20 mouse cellular contexts compared by ENCODE assay signal in genomic region chr7:6650526-6650925, GRCm38 (mm10). TPM values are rescaled to one million over a fixed set of nuclear protein-coding genes. Genes with fewer than 3 reads are reported as not detected.
DNase-seq lines count a peak whose midpoint lies in the region.
"Had no signal": no experiment of that assay in that cellular context is flagged by ENCODE, and none has a peak within 500 bp of the region (broad histone marks: within the 10 kb centered on the region; RNA-seq: fewer than 3 reads in every experiment).

No protein-coding gene starts in this region.

- no peak overlapping the region for H3K27ac ChIP-seq in heart, embryonic 10.5 days

- WGBS in heart, embryonic 10.5 days: 82% methylated on average over 9 of the region's 9 CpGs

- H3K4me3 ChIP-seq in heart, embryonic 10.5 days: no peak overlapping the region

- H3K27me3 ChIP-seq in heart, embryonic 10.5 days (ENCODE audit: insufficient read depth, poor library complexity, severe bottlenecking): no peaks in the 10 kb centered on the region
- H3K27me3 ChIP-seq: CH12.LX, Patski had no signal

- H3K4me1 ChIP-seq in heart, embryonic 10.5 days: no peaks in the 10 kb centered on the region

- intact Hi-C loops in heart, postnatal 25 days (cut with DNase I): no loop called here

- H3K36me3 ChIP-seq in heart, embryonic 10.5 days: no peaks in the 10 kb centered on the region
- H3K36me3 ChIP-seq: G1E had no signal

- H3K9me3 ChIP-seq in heart, embryonic 10.5 days: no peaks in the 10 kb centered on the region
- H3K9me3 ChIP-seq: G1E had no signal

- DNase-seq in heart, adult 11 months: peak; percentile 59
- DNase-seq in heart, adult 9 months (ENCODE audit: low spot score in 2 of 2): no peak
- peak; percentile 63 for DNase-seq in heart, embryonic 10.5 days (ENCODE audit: low spot score)
- DNase-seq in heart, postnatal 25 days (ENCODE audit: low spot score): no peak
- DNase-seq: adrenal gland, adult 2 months; adrenal gland, adult 8-10 months; adrenal gland, postnatal 10 days; adrenal gland, postnatal 14 days; adrenal gland, postnatal 25 days; adrenal gland, postnatal 36 days; B cell, adult 2 months; cerebellum, adult 11 months; cerebellum, adult 11-12 months; cerebellum, adult 18-20 months had no signal

RNA-seq across cellular contexts. Expression of gene Zim1, which starts 45.7 kb away (rescaled TPM):
- 9.4 and 17.2 TPM in 2 replicates for polyA plus RNA-seq in heart, embryonic 10.5 days (2016; fragmentation: Nextera tagmentation; extraction: Ambion mirVana)
- 1 to 10 TPM; 5.6 to 6.0 TPM for total RNA-seq in heart, postnatal 25 days (2021)
- total RNA-seq: CH12.LX, MEL had no signal
- polyA plus RNA-seq: activated CD4-positive, CD25-positive, alpha-beta regulatory T cell, adult 4 months; CD4-positive, CD25-positive, alpha-beta regulatory T cell, adult 4 months; G1E had no signal

Comparison
In these comparisons a context has a peak if more than half of its experiments do, and no peak if none do; other contexts are left out.
1. DNase-seq: peak in heart, adult 11 months (single experiment) and heart, embryonic 10.5 days (single experiment); none in heart, adult 9 months (0 of 2) and heart, postnatal 25 days (single experiment).